In genomic region chr5:97693333-97693940, GRCm38 (mm10) we compare ENCODE assay signal across 19 mouse cellular contexts.
DNase-seq lines count a peak whose midpoint lies in the region; ATAC-seq and TF ChIP-seq lines count a peak whose summit lies in the region.
"Had no signal": no experiment of that assay in that cellular context is flagged by ENCODE, and none has a peak within 500 bp of the region (broad histone marks: within the 10 kb centered on the region; RNA-seq: fewer than 3 reads in every experiment).

No protein-coding gene starts in this region.

- H3K4me1 ChIP-seq in intestine, postnatal 0 days (replicated peaks; ENCODE audit: control insufficient read depth, insufficient read depth, low read length), result no peaks in the 10 kb centered on the region
- H3K4me1 ChIP-seq: hindbrain, embryonic 12.5 days; liver, embryonic 13.5 days; neural tube, embryonic 15.5 days had no signal

- H3K27me3 ChIP-seq in intestine, postnatal 0 days (replicated peaks; ENCODE audit: control insufficient read depth, insufficient read depth, low read length), result no peaks in the 10 kb centered on the region
- H3K27me3 ChIP-seq: hindbrain, embryonic 12.5 days; liver, embryonic 13.5 days; neural tube, embryonic 15.5 days had no signal

- WGBS in intestine, postnatal 0 days, result 80% methylated on average over 10 of the region's 10 CpGs

- no peak overlapping the region for H3K4me3 ChIP-seq in intestine, postnatal 0 days (ENCODE audit: low read depth, low read length)
- H3K4me3 ChIP-seq: hindbrain, embryonic 12.5 days; liver, embryonic 13.5 days; neural tube, embryonic 15.5 days had no signal

- peak; percentile 96 for DNase-seq in heart, adult 11 months
- no peak for DNase-seq in heart, postnatal 4 days
- DNase-seq in thymus, postnatal 14 days, result peak; percentile 6
- DNase-seq in thymus, postnatal 4 days, result no peak
- peak; percentile 40 for DNase-seq in telencephalon, adult 2 months (ENCODE audit: low read depth, low spot score)
- DNase-seq in cerebellum, adult 11 months, result no peak
- DNase-seq: adrenal gland, adult 2 months; cerebellum, adult 8-10 months; embryo, embryonic 11 days; kidney, postnatal 25 days; liver, embryonic 13.5 days; retina, postnatal 1 day; spleen, adult 18-20 months had no signal

- no peaks in the 10 kb centered on the region for H3K36me3 ChIP-seq in intestine, postnatal 0 days (ENCODE audit: control insufficient read depth, insufficient read depth)
- H3K36me3 ChIP-seq: hindbrain, embryonic 12.5 days; liver, embryonic 13.5 days; neural tube, embryonic 15.5 days had no signal

- no peak overlapping the region for H3K9ac ChIP-seq in intestine, postnatal 0 days (ENCODE audit: low read depth, low read length)
- H3K9ac ChIP-seq: hindbrain, embryonic 12.5 days; liver, embryonic 13.5 days; neural tube, embryonic 15.5 days had no signal

- H3K4me2 ChIP-seq in intestine, postnatal 0 days (replicated peaks; ENCODE audit: low read depth), result no peak overlapping the region
- H3K4me2 ChIP-seq: hindbrain, embryonic 12.5 days; liver, embryonic 13.5 days; neural tube, embryonic 15.5 days had no signal

- ATAC-seq in granulocyte monocyte progenitor cell, adult 5-6 weeks (replicated peaks; ENCODE audit: poor library complexity, severe bottlenecking), result peak; percentile 95
- no peak for ATAC-seq in intestine, postnatal 0 days
- ATAC-seq: forebrain, embryonic 14.5 days; intestine, embryonic 16.5 days had no signal

- H3K27ac ChIP-seq in intestine, postnatal 0 days (ENCODE audit: low read depth, low read length), result no peak overlapping the region
- H3K27ac ChIP-seq: hindbrain, embryonic 12.5 days; liver, embryonic 13.5 days; neural tube, embryonic 15.5 days had no signal

- H3K9me3 ChIP-seq in intestine, postnatal 0 days (ENCODE audit: control insufficient read depth), result no peaks in the 10 kb centered on the region
- H3K9me3 ChIP-seq: hindbrain, embryonic 12.5 days; liver, embryonic 13.5 days; neural tube, embryonic 15.5 days had no signal

- no peak for TF ChIP-seq CTCF in intestine, postnatal 0 days (IDR thresholded peaks at IDR 0.05; ENCODE audit: low read depth)

Comparison
In these comparisons a context has a peak if more than half of its experiments do, and no peak if none do; other contexts are left out.
1. DNase-seq: peak in heart, adult 11 months (single experiment), thymus, postnatal 14 days (single experiment) and telencephalon, adult 2 months (single experiment); none in heart, postnatal 4 days (single experiment), thymus, postnatal 4 days (single experiment) and cerebellum, adult 11 months (single experiment).